Mouse (Mus musculus) stomach, postnatal 0 days (tissue): ENCODE data around the gene Usp15. TPM values are rescaled to one million over a fixed set of nuclear protein-coding genes. Genes with fewer than 3 reads are reported as not detected.
A peak's percentile ranks its signal among the peaks of the same experiment; 100 is the strongest.

Experiments used
- ATAC-seq: fragments of 200-750 bp; cut with Nextera tagmentation; 2 replicates; pipeline ENCODE4 v1.8.0; 2017; ENCODE audit not compliant: low FRiP score, low TSS enrichment
- DNase-seq: peaks from one replicate; pipeline ENCODE4 v3.0.0-alpha.2; 2016; ENCODE audit warnings: low spot score
- H3K27ac ChIP-seq: fragments of 300-500 bp; sonication (generic); replicated peaks from 2 replicates; pipeline ENCODE4 v1.5.1; 2014; ENCODE audit warnings: mild to moderate bottlenecking, control low read depth
- H3K27me3 ChIP-seq: fragments of 300-500 bp; sonication (generic); 2 replicates; pipeline ENCODE4 v1.6.1; 2014; ENCODE audit warnings: low read length; ENCODE audit not compliant: control insufficient read depth, insufficient read depth
- H3K36me3 ChIP-seq: fragments of 300-500 bp; sonication (generic); 2 replicates; pipeline ENCODE4 v1.6.1; 2014; ENCODE audit warnings: low read length, mixed read lengths; ENCODE audit not compliant: control insufficient read depth, insufficient read depth
- H3K4me1 ChIP-seq: fragments of 300-500 bp; sonication (generic); replicated peaks from 2 replicates; pipeline ENCODE4 v1.6.1; 2014; ENCODE audit warnings: antibody characterized with exemption; ENCODE audit not compliant: control insufficient read depth, insufficient read depth
- H3K4me2 ChIP-seq: fragments of 300-500 bp; sonication (generic); replicated peaks from 2 replicates; pipeline ENCODE4 v1.6.1; 2014; ENCODE audit warnings: low read depth, mild to moderate bottlenecking, control low read depth, moderate library complexity
- H3K4me3 ChIP-seq: fragments of 300-500 bp; sonication (generic); 2 replicates; pipeline ENCODE4 v1.5.1; 2014; ENCODE audit warnings: low read depth, low read length, control low read depth
- H3K9ac ChIP-seq: fragments of 300-500 bp; sonication (generic); 2 replicates; pipeline ENCODE4 v1.6.1; 2014; ENCODE audit warnings: mild to moderate bottlenecking, low read length, control low read depth, mixed read lengths
- H3K9me3 ChIP-seq: fragments of 300-500 bp; sonication (generic); 2 replicates; pipeline ENCODE4 v1.6.1; 2016; ENCODE audit warnings: low read length; ENCODE audit not compliant: control insufficient read depth
- CTCF ChIP-seq: IDR thresholded peaks from 2 replicates; pipeline ENCODE4 v1.5.1; 2016; ENCODE audit warnings: antibody characterized with exemption, low read depth, mild to moderate bottlenecking, moderate library complexity
- EP300 ChIP-seq: optimal IDR thresholded peaks from 2 replicates; pipeline ENCODE3; 2016; ENCODE audit warnings: antibody characterized with exemption
- WGBS: fragments of 180-500 bp; shearing (Covaris S2); extraction: QIAGEN DNeasy Blood & Tissue Kit; methylation state at CpG from one replicate; pipeline ENCODE4 v1.1.7; 2014; 5-methylcytosine and 5-hydroxymethylcytosine counted together
- polyA plus RNA-seq: library from polyadenylated mRNA; unstranded; fragments of >200 nt; fragmentation: Nextera tagmentation; extraction: Ambion mirVana; gene quantifications from 2 replicates; pipeline ENCODE4 v1.2.1, GENCODE M21; 2015

Usp15 gene
- polyA plus RNA-seq, 1 experiment from 2014 or later: 55.7 TPM

- H3K36me3 ChIP-seq: no peaks in the 10 kb centered on the region
- peak; percentile 71 for DNase-seq
- no peaks in the 10 kb centered on the region for H3K9me3 ChIP-seq
- H3K27ac ChIP-seq: no peak overlapping the region
- TF ChIP-seq CTCF (peak; percentile 88), EP300 (no peak)
- ATAC-seq: 0 out of 2 replicates have a peak, but pooled peaks have one; percentile 45
- no peak overlapping the region for H3K4me3 ChIP-seq
- no peak overlapping the region for H3K9ac ChIP-seq
- WGBS: 34% methylated on average over 5 of the region's 5 CpGs
- no peak overlapping the region for H3K4me2 ChIP-seq
- H3K27me3 ChIP-seq: no peaks in the 10 kb centered on the region
- no peaks in the 10 kb centered on the region for H3K4me1 ChIP-seq
These were observed 105.1 kb downstream of the Usp15 start for GRCm38 (mm10) chr10:123091737-123092136.

DNA sequence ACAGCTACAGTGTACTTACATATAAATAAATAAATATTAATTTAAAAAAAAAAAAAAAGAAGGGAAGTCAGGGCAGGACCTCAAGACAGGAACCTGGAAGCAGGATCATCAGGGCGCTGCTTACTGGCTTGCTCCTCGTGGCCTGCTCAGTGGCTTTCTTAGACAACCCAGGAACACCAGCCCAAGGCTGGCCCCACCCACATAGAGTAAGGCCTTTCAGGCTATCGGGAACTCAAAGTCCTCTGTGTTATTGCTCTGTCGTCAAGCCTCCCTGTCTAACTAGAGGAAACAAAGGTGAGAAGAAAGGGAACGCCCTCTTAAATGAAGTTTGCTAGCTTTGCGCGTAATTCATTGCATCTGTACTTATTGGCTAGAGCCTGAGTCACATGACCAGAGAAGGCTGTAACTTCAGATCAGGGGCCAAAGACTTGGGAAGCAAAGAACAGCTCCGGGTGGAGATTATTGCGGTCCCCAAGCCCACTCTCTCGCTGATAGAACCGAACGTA, 107.3 kb downstream of the Usp15 start:
- no peaks in the 10 kb centered on the region for H3K27me3 ChIP-seq
- H3K36me3 ChIP-seq: no peaks in the 10 kb centered on the region
- H3K9me3 ChIP-seq: no peaks in the 10 kb centered on the region
- no peaks in the 10 kb centered on the region for H3K4me1 ChIP-seq
- DNase-seq (peak; percentile 44), ATAC-seq (peak; percentile 95)
- TF ChIP-seq CTCF (no peak), EP300 (no peak)
- H3K4me2 ChIP-seq: no peak overlapping the region
- WGBS: 72% methylated on average over 12 of the region's 12 CpGs
- H3K4me3 ChIP-seq: no peak overlapping the region
- no peak overlapping the region for H3K27ac ChIP-seq
- H3K9ac ChIP-seq: no peak overlapping the region

DNA sequence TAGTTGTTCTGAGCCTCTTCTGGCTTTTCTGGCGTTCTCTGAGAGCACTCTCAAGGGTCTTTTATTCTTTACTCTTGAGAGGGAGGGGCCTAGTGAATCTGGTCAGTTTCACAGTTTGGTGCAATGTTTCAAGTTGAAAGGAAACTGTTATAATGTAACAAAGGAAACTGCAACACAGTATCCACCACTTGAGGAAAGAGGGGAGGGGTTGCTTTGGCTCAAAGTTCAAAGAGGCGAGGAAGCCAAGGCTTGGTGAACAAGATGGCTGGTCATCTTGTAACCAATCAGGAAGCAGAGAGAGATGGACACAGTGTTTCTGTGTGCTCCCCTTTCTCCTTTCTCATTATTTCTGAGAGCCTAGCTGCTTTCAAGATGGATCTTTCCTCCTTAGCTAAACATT, 109.9 kb downstream of the Usp15 start:
- H3K4me3 ChIP-seq: no peak overlapping the region
- H3K4me1 ChIP-seq: no peaks in the 10 kb centered on the region
- no peaks in the 10 kb centered on the region for H3K36me3 ChIP-seq
- no peak for ATAC-seq
- H3K27me3 ChIP-seq: no peaks in the 10 kb centered on the region
- no peak overlapping the region for H3K9ac ChIP-seq
- H3K9me3 ChIP-seq: no peaks in the 10 kb centered on the region
- WGBS: 83% methylated on average over 2 of the region's 2 CpGs
- DNase-seq: no peak
- H3K27ac ChIP-seq: no peak overlapping the region
- no peak overlapping the region for H3K4me2 ChIP-seq
- TF ChIP-seq EP300 (no peak), CTCF (no peak)

- DNase-seq (no peak), ATAC-seq (no peak)
- no peak overlapping the region for H3K4me3 ChIP-seq
- no peak overlapping the region for H3K9ac ChIP-seq
- 35% methylated on average over 10 of the region's 10 CpGs for WGBS
- H3K4me1 ChIP-seq: no peaks in the 10 kb centered on the region
- no peaks in the 10 kb centered on the region for H3K36me3 ChIP-seq
- no peak overlapping the region for H3K27ac ChIP-seq
- H3K4me2 ChIP-seq: no peak overlapping the region
- H3K27me3 ChIP-seq: no peaks in the 10 kb centered on the region
- no peaks in the 10 kb centered on the region for H3K9me3 ChIP-seq
- no peak for TF ChIP-seq CTCF
- TF ChIP-seq EP300: no peak
These were observed 111.7 kb downstream of the Usp15 start for GRCm38 (mm10) chr10:123084900-123085641.

- no peak overlapping the region for H3K27ac ChIP-seq
- no peaks in the 10 kb centered on the region for H3K36me3 ChIP-seq
- no peak for TF ChIP-seq EP300
- no peak for TF ChIP-seq CTCF
- H3K4me2 ChIP-seq: no peak overlapping the region
- ATAC-seq (no peak), DNase-seq (no peak)
- no peak overlapping the region for H3K9ac ChIP-seq
- H3K4me1 ChIP-seq: no peaks in the 10 kb centered on the region
- H3K4me3 ChIP-seq: no peak overlapping the region
- no peaks in the 10 kb centered on the region for H3K27me3 ChIP-seq
- no peaks in the 10 kb centered on the region for H3K9me3 ChIP-seq
- WGBS: 51% methylated on average over 9 of the region's 9 CpGs
These were observed 112.5 kb downstream of the Usp15 start for GRCm38 (mm10) chr10:123084307-123084706.
